Mouse (Mus musculus): ENCODE results near the gene Asb10. TPM values are rescaled to one million over a fixed set of nuclear protein-coding genes. Genes with fewer than 3 reads are reported as not detected.

Asb10 gene
- 1.1 and 1.2 TPM in 2 replicates for polyA plus RNA-seq (2015; fragmentation: Nextera tagmentation; extraction: Ambion mirVana)

DNA sequence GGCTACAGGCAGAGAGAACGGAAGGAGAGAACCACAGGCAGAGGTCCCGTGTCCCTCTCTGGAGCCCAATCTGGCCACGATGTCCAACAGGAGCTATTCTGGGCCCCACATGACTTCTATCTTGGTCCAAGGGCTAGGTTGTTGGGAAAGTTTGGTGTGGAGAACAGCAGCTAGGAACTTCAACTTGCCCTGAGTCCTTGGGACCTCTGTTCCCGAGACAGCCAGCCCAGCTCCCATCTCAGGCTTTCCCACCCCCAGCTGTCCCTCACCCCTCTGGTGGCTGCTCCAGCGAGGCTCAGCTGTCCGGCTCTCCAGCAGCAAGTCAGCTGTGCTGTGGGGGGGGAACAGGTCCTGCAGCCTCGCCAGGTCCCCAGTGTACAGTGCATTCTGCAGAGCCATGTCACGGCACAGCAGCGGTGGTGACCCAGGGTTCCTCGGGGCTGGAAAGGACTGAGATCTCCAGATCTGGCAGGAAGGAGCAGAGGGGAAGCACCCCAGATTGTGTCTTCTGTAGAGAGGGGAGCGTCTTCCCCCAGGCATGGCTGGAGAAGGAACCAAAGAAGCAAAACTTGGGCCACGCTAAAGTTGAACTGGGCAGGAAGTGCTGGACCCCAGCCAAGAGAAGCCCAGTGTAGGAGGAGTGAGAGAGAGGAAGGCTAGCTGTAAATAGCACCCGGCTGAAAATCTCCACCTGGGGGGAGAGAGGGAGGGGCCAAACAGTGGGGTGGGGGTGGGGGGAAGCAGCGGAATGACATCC, at the start of gene Asb10:
Asb10 (minus strand) TSS at position 592 of the 757 bp plus-strand sequence.
- Histone ChIP-seq H3K9ac (no peak within 1 kb of the TSS), H3K4me3 (replicated peaks) (no peak within 1 kb of the TSS), H3K4me2 (replicated peaks) (peak within 1 kb of the TSS; percentile 30), H3K27ac (replicated peaks) (no peak within 1 kb of the TSS), H3K27me3 (no peaks in the 10 kb centered on the region), H3K9me3 (replicated peaks) (no peaks in the 10 kb centered on the region), H3K36me3 (no peaks in the 10 kb centered on the region), H3K4me1 (peaks cover 31% of the 10 kb centered on the region)
- 29% methylated on average over 14 of the region's 14 CpGs for WGBS
- ATAC-seq (ENCODE audit: insufficient number of reproducible peaks, low FRiP score, low TSS enrichment, low read depth), result peak; percentile 37; the same call in 1 of the 2 replicates

DNA sequence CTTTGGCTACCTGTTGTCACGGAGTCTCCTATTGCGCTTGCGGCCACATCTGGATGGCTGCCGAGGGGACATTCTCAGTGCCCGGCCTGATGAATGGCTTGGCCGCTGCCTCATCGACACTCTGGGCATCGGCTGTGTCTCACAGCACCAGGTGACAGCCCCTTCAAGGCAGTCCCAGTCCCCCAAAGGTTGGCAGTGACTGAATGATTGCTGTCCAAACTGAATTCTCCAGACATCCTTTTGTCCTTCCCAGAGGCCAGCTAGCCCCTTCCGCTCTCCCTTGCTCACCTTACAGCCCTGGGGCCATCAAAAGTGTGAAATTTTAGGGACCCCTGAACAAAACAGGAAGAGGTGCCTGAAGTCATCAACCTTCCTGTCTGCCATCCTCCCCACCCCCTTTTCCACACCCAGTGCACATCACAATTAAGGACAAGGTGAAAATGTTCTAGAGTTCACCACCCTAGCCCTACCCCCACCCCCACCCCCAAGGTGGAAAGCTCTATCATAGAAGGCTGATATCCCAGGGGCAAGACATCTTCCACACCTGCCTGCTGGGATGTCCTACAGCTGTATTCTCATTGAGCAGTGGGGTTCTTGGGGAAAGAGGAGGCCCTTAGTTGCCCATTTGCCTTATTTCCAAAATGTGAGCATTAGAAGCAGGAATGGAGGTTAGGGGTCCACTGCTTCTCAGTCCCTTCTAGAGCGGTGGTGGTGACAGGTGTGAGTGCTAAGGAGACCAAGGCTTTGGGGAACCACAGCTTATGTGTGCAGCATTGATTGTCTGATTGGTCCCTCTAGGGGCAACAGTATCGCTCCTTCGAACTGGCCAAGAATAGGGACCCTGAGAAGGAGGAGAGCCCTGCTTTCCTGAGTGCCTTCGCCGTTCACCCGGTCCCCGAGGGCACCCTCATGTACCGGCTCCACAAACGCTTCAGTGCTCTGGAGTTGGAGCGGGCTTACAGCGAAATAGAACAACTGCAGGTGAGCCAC, 49.0 kb upstream of the Asb10 start:
- Histone ChIP-seq H3K4me1 (peaks cover 35% of the 10 kb centered on the region), H3K4me3 (replicated peaks) (no peak overlapping the region), H3K4me2 (replicated peaks) (no peak overlapping the region), H3K36me3 (peaks cover 68% of the 10 kb centered on the region), H3K9me3 (replicated peaks) (no peaks in the 10 kb centered on the region), H3K27ac (replicated peaks) (no peak overlapping the region), H3K9ac (no peak overlapping the region), H3K27me3 (no peaks in the 10 kb centered on the region)
- WGBS, result 89% methylated on average over 20 of the region's 20 CpGs
- no peak for ATAC-seq (ENCODE audit: insufficient number of reproducible peaks, low FRiP score, low TSS enrichment, low read depth)

DNA sequence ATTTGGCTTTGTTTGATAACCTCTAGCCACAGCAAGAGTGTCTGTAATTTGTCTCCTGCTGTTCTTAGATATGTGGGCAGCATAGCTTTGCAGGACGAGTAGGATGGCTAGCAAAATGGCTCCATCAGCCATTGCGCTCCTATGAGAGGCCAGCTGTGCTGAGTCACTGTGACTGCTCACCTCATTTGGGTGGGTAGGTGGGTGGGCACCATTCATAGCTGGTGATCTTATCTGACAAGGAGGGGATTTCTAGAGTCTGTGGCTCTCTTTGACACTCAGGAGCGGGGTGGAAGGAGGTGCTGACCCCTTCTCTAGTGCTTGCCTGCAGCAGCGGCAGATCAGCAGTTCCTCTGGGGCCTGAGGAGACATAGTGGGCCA, 46.4 kb upstream of the Asb10 start:
- Histone ChIP-seq H3K4me1 (peaks cover 35% of the 10 kb centered on the region), H3K27ac (replicated peaks) (peak overlapping the region; percentile 58; the same call in 1 of the 2 replicates), H3K36me3 (peaks cover 42% of the 10 kb centered on the region), H3K9ac (peak overlapping the region; percentile 58), H3K9me3 (replicated peaks) (no peaks in the 10 kb centered on the region), H3K4me2 (replicated peaks) (peak overlapping the region; percentile 83), H3K4me3 (replicated peaks) (peak overlapping the region; percentile 70), H3K27me3 (no peaks in the 10 kb centered on the region)
- WGBS, result 34% methylated on average over 4 of the region's 4 CpGs
- ATAC-seq (ENCODE audit: insufficient number of reproducible peaks, low FRiP score, low TSS enrichment, low read depth), result no peak

GRCm38 (mm10) chr5:24586547-24587199, 45.9 kb upstream of the Asb10 start, which contains the start of gene Chpf2:
Gene Chpf2 (plus strand): TSS chr5:24586741.
- Histone ChIP-seq H3K9ac (peak within 1 kb of the TSS; percentile 58), H3K4me2 (replicated peaks) (peak within 1 kb of the TSS; percentile 83), H3K9me3 (replicated peaks) (no peaks in the 10 kb centered on the region), H3K27me3 (no peaks in the 10 kb centered on the region), H3K27ac (replicated peaks) (peak within 1 kb of the TSS; percentile 58; the same call in 1 of the 2 replicates), H3K36me3 (peaks cover 37% of the 10 kb centered on the region), H3K4me1 (peaks cover 32% of the 10 kb centered on the region), H3K4me3 (replicated peaks) (peak within 1 kb of the TSS; percentile 70)
- 0% methylated on average over 43 of the region's 43 CpGs for WGBS
- ATAC-seq (ENCODE audit: insufficient number of reproducible peaks, low FRiP score, low TSS enrichment, low read depth), result peak; percentile 90

GRCm38 (mm10) chr5:24586106-24586505, 45.3 kb upstream of the Asb10 start:
- Histone ChIP-seq H3K4me2 (replicated peaks) (peak overlapping the region; percentile 83), H3K27ac (replicated peaks) (peak overlapping the region; percentile 31; the same call in 1 of the 2 replicates), H3K4me1 (peaks cover 26% of the 10 kb centered on the region), H3K36me3 (peaks cover 31% of the 10 kb centered on the region), H3K4me3 (replicated peaks) (peak overlapping the region; percentile 70), H3K9me3 (replicated peaks) (no peaks in the 10 kb centered on the region), H3K9ac (peak overlapping the region; percentile 58; the same call in 1 of the 2 replicates), H3K27me3 (no peaks in the 10 kb centered on the region)
- ATAC-seq (ENCODE audit: insufficient number of reproducible peaks, low FRiP score, low TSS enrichment, low read depth), result no peak
- 8% methylated on average over 8 of the region's 8 CpGs for WGBS

DNA sequence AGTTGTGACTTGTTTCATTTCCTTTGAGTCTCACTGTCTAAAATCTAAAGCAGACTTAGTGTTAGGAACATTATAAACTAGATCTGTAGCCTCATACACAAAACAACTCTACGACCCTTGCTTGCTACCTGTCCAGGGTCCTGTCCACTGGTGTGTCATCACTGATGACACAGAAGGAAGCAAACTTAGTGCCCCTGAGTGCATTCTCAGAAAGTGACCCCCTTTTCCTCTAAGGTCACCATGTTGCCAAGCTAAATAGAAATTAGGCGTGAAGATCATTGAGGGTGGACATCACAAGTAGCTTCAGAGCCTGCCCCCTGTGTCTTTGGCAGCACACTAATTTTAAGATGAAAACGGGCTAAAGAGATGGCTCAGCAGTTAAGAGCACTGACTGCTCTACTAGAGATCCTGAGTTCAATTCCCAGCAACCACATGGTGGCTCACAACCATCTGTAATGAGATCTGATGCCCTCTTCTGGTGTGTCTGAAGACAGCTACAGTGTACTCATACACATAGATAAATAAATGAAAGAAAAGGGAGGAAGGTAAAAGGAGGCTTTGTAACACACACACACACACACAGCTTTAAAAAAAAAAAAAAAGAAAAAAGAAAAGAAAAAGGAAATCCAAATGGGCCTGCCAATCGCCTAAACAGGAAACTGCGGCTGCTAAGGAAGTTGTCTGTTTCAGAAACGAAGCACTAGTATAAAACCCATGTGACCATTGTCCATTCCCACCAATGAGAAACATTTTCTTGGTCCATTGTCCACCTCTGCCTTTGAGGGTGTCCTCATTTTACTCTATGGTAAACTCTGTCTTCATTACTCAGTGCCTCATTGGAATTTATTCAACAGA, 37.6 kb upstream of the Asb10 start:
- WGBS, result 66% methylated on average over 6 of the region's 6 CpGs

GRCm38 (mm10) chr5:24577183-24577929, 36.6 kb upstream of the Asb10 start, which contains the start of gene Abcf2:
Gene Abcf2 (minus strand): TSS chr5:24577467.
- peak within 1 kb of the TSS; percentile 90 for H3K27ac ChIP-seq (replicated peaks)
- H3K4me3 ChIP-seq (replicated peaks), result peak within 1 kb of the TSS; percentile 92
- peak within 1 kb of the TSS; percentile 73 for H3K9ac ChIP-seq
- peaks cover 13% of the 10 kb centered on the region for H3K4me1 ChIP-seq
- peak; percentile 96 for ATAC-seq (ENCODE audit: insufficient number of reproducible peaks, low FRiP score, low TSS enrichment, low read depth)
- WGBS, result under 1% methylated on average over 48 of the region's 48 CpGs
- no peaks in the 10 kb centered on the region for H3K27me3 ChIP-seq
- H3K9me3 ChIP-seq (replicated peaks), result no peaks in the 10 kb centered on the region
- H3K4me2 ChIP-seq (replicated peaks), result peak within 1 kb of the TSS; percentile 76
- H3K36me3 ChIP-seq, result peaks cover 31% of the 10 kb centered on the region

More for the DNA sequence above, 37.6 kb upstream of the Asb10 start:
- Histone ChIP-seq H3K9ac (peak overlapping the region; percentile 40), H3K4me1 (peaks cover 13% of the 10 kb centered on the region), H3K4me2 (replicated peaks) (peak overlapping the region; percentile 76), H3K36me3 (peaks cover 21% of the 10 kb centered on the region), H3K9me3 (replicated peaks) (no peaks in the 10 kb centered on the region), H3K4me3 (replicated peaks) (peak overlapping the region; percentile 92), H3K27ac (replicated peaks) (peak overlapping the region; percentile 90), H3K27me3 (no peaks in the 10 kb centered on the region)
- no peak for ATAC-seq (ENCODE audit: insufficient number of reproducible peaks, low FRiP score, low TSS enrichment, low read depth)

- ATAC-seq (ENCODE audit: insufficient number of reproducible peaks, low FRiP score, low TSS enrichment, low read depth), result peak; percentile 6; the same call in 1 of the 2 replicates
- Histone ChIP-seq H3K4me1 (peaks cover 13% of the 10 kb centered on the region), H3K4me3 (replicated peaks) (peak overlapping the region; percentile 92), H3K9me3 (replicated peaks) (no peaks in the 10 kb centered on the region), H3K27ac (replicated peaks) (peak overlapping the region; percentile 90), H3K4me2 (replicated peaks) (peak overlapping the region; percentile 76), H3K36me3 (peaks cover 36% of the 10 kb centered on the region), H3K27me3 (no peaks in the 10 kb centered on the region), H3K9ac (peak overlapping the region; percentile 73)
- WGBS, result under 1% methylated on average over 32 of the region's 32 CpGs
Measured at GRCm38 (mm10) chr5:24576801-24577182, 36.0 kb upstream of the Asb10 start.

DNA sequence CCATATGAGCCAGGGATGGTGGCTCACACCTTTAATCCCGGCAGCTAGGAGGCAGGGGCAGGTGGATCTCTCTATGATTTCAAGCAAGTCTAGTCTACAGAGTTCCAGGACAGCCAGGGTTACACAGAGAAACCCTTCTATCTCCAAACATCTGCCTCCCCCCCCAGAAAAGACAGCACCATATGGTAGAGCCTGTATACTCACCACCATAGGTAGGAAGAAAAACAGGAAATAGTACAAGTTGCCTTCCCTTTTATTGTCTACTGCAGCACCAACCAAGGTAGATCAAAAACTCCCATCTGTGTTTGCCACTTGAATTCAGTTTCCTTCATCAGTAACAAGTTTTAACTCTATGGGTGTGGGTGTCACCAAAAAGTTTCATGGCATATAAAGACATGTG, 35.2 kb upstream of the Asb10 start:
- H3K27ac ChIP-seq (replicated peaks), result no peak overlapping the region
- H3K4me2 ChIP-seq (replicated peaks), result peak overlapping the region; percentile 76
- 85% methylated on average over 1 of the region's 1 CpGs for WGBS
- no peaks in the 10 kb centered on the region for H3K27me3 ChIP-seq
- peak overlapping the region; percentile 92 for H3K4me3 ChIP-seq (replicated peaks)
- H3K4me1 ChIP-seq, result peaks cover 13% of the 10 kb centered on the region
- H3K9me3 ChIP-seq (replicated peaks), result no peaks in the 10 kb centered on the region
- H3K36me3 ChIP-seq, result peaks cover 45% of the 10 kb centered on the region
- ATAC-seq (ENCODE audit: insufficient number of reproducible peaks, low FRiP score, low TSS enrichment, low read depth), result no peak
- no peak overlapping the region for H3K9ac ChIP-seq

Data from embryonic facial prominence, embryonic 15.5 days (tissue).